Mouse (Mus musculus) small intestine, adult 2 months (tissue): ENCODE data around the gene Eml4. TPM values are rescaled to one million over a fixed set of nuclear protein-coding genes. Genes with fewer than 3 reads are reported as not detected.

ENCODE experiments used
- H3K27ac ChIP-seq: fragments of 200-500 bp; 2 replicates; pipeline ENCODE4 v1.5.1; 2012; ENCODE audit warnings: low read depth, low read length, control low read depth, inconsistent platforms; ENCODE audit not compliant: insufficient read depth
- H3K27me3 ChIP-seq: fragments of 200-500 bp; 2 replicates; pipeline ENCODE4 v1.6.1; 2012; ENCODE audit warnings: mild to moderate bottlenecking, moderate library complexity, low read length, inconsistent platforms; ENCODE audit not compliant: control insufficient read depth, insufficient read depth
- H3K36me3 ChIP-seq: fragments of 200-500 bp; 2 replicates; pipeline ENCODE4 v1.6.1; 2012; ENCODE audit warnings: mild to moderate bottlenecking, low read length, control low read depth, inconsistent platforms; ENCODE audit not compliant: control insufficient read depth, insufficient read depth
- H3K4me1 ChIP-seq: fragments of 200-500 bp; 2 replicates; pipeline ENCODE4 v1.6.1; 2012; ENCODE audit warnings: low read length, inconsistent platforms, mixed read lengths; ENCODE audit not compliant: control insufficient read depth, insufficient read depth, insufficient read length
- H3K4me3 ChIP-seq: fragments of 200-500 bp; 2 replicates; pipeline ENCODE4 v1.5.1; 2012; ENCODE audit warnings: low read depth, mild to moderate bottlenecking, control low read depth, inconsistent platforms, low read length, moderate library complexity
- CTCF ChIP-seq: fragments of 200-500 bp; IDR thresholded peaks from 2 replicates; pipeline ENCODE4 v1.5.1; 2012; ENCODE audit warnings: low read depth, mild to moderate bottlenecking, control low read depth, inconsistent platforms, low read length, moderate library complexity, mixed read lengths; ENCODE audit not compliant: insufficient replicate concordance, insufficient read length; ENCODE audit errors: extremely low read depth
- POLR2A ChIP-seq: fragments of 200-500 bp; IDR thresholded peaks from 2 replicates; pipeline ENCODE4 v1.6.1; 2012; ENCODE audit warnings: low read depth, mild to moderate bottlenecking, control low read depth, inconsistent platforms, low read length, moderate library complexity
- WGBS: fragments of 180-500 bp; shearing (Covaris S2); methylation state at CpG from one replicate; pipeline ENCODE4 v1.1.7; 2018; 5-methylcytosine and 5-hydroxymethylcytosine counted together
- polyA plus RNA-seq: library from polyadenylated mRNA; depleted of rRNA; stranded (reverse); fragments of >200 nt; gene quantifications from 2 replicates; pipeline ENCODE4 v1.2.3, GENCODE M21; 2012

Gene Eml4
- polyA plus RNA-seq, 1 experiment: 8.9 TPM

- Histone ChIP-seq H3K4me3 (no peak overlapping the region), H3K27ac (no peak overlapping the region), H3K4me1 (peaks cover under 1% of the 10 kb centered on the region; the same call in 1 of the 2 replicates), H3K27me3 (no peaks in the 10 kb centered on the region), H3K36me3 (peaks cover 64% of the 10 kb centered on the region)
- 96% methylated on average over 12 of the region's 12 CpGs for WGBS
- TF ChIP-seq CTCF (no peak), POLR2A (no peak)
Measured at GRCm38 (mm10) chr17:83477089-83477488, 126.4 kb downstream of the Eml4 start.

- peaks cover 29% of the 10 kb centered on the region for H3K36me3 ChIP-seq
- TF ChIP-seq POLR2A: no peak
- no peak for TF ChIP-seq CTCF
- 62% methylated on average over 7 of the region's 7 CpGs for WGBS
- H3K27me3 ChIP-seq: no peaks in the 10 kb centered on the region
- no peak overlapping the region for H3K4me3 ChIP-seq
- peaks cover 10% of the 10 kb centered on the region; the same call in 1 of the 2 replicates for H3K4me1 ChIP-seq
- H3K27ac ChIP-seq: no peak overlapping the region
Measured at GRCm38 (mm10) chr17:83481551-83481950, 130.8 kb downstream of the Eml4 start.

GRCm38 (mm10) chr17:83482817-83483536 lies 132.2 kb downstream of the Eml4 start:
- Histone ChIP-seq H3K27ac (peak overlapping the region; percentile 57; the same call in 1 of the 2 replicates), H3K4me3 (no peak overlapping the region), H3K36me3 (peaks cover 17% of the 10 kb centered on the region), H3K27me3 (no peaks in the 10 kb centered on the region), H3K4me1 (peaks cover 10% of the 10 kb centered on the region; the same call in 1 of the 2 replicates)
- 42% methylated on average over 7 of the region's 7 CpGs for WGBS
- TF ChIP-seq POLR2A (no peak), CTCF (no peak)

- no peak for TF ChIP-seq POLR2A
- TF ChIP-seq CTCF: no peak
- 85% methylated on average over 2 of the region's 2 CpGs for WGBS
- Histone ChIP-seq H3K27ac (no peak overlapping the region), H3K4me3 (no peak overlapping the region), H3K4me1 (peaks cover 10% of the 10 kb centered on the region; the same call in 1 of the 2 replicates), H3K27me3 (no peaks in the 10 kb centered on the region), H3K36me3 (peaks cover 9% of the 10 kb centered on the region)
Measured at GRCm38 (mm10) chr17:83483784-83484183, 133.1 kb downstream of the Eml4 start.

GRCm38 (mm10) chr17:83487762-83488161 lies 137.0 kb downstream of the Eml4 start:
- Histone ChIP-seq H3K4me1 (peaks cover 3% of the 10 kb centered on the region; the same call in 1 of the 2 replicates), H3K36me3 (no peaks in the 10 kb centered on the region), H3K27ac (no peak overlapping the region), H3K27me3 (no peaks in the 10 kb centered on the region), H3K4me3 (no peak overlapping the region)
- WGBS: 70% methylated on average over 3 of the region's 3 CpGs
- TF ChIP-seq POLR2A (no peak), CTCF (no peak)

- 96% methylated on average over 5 of the region's 5 CpGs for WGBS
- peaks cover 23% of the 10 kb centered on the region for H3K36me3 ChIP-seq
- no peaks in the 10 kb centered on the region for H3K27me3 ChIP-seq
- H3K27ac ChIP-seq: no peak overlapping the region
- no peak overlapping the region for H3K4me3 ChIP-seq
- peaks cover 5% of the 10 kb centered on the region; the same call in 1 of the 2 replicates for H3K4me1 ChIP-seq
- TF ChIP-seq POLR2A: no peak
- TF ChIP-seq CTCF: no peak
Measured at GRCm38 (mm10) chr17:83498889-83499288, 148.2 kb downstream of the Eml4 start.

- no peaks in the 10 kb centered on the region for H3K27me3 ChIP-seq
- no peak overlapping the region for H3K4me3 ChIP-seq
- 73% methylated on average over 4 of the region's 4 CpGs for WGBS
- peaks cover 9% of the 10 kb centered on the region; the same call in 1 of the 2 replicates for H3K4me1 ChIP-seq
- H3K36me3 ChIP-seq: peaks cover 23% of the 10 kb centered on the region
- no peak for TF ChIP-seq POLR2A
- no peak for TF ChIP-seq CTCF
- no peak overlapping the region for H3K27ac ChIP-seq
Measured at GRCm38 (mm10) chr17:83499692-83500091, 149.0 kb downstream of the Eml4 start.
